Mouse (Mus musculus): ENCODE measurements around the gene Ltn1. TPM values are rescaled to one million over a fixed set of nuclear protein-coding genes. Genes with fewer than 3 reads are reported as not detected.
A peak's percentile ranks its signal among the peaks of the same experiment; 100 is the strongest.

Gene Ltn1
- 10.5 and 12.9 TPM in 2 replicates for total RNA-seq (2014; rRNA removed; ENCODE audit: low replicate concordance)
- 10.8 and 11.2 TPM in 2 replicates for polyA plus RNA-seq (2015; fragmentation: Nextera tagmentation; extraction: Ambion mirVana)

- Histone ChIP-seq H3K4me3 (ENCODE audit: low read depth, low read length) (peak within 1 kb of the TSS; percentile 81), H3K9me3 (replicated peaks; ENCODE audit: control insufficient read depth, low read length) (no peaks in the 10 kb centered on the region), H3K4me1 (ENCODE audit: control insufficient read depth, insufficient read depth) (peaks cover 6% of the 10 kb centered on the region; the same call in 1 of the 2 replicates), H3K9ac (replicated peaks; ENCODE audit: low read depth, low read length) (peak within 1 kb of the TSS; percentile 81), H3K27ac (ENCODE audit: low read depth) (peak within 1 kb of the TSS; percentile 85), H3K4me2 (ENCODE audit: low read depth, low read length) (peak within 1 kb of the TSS; percentile 93), H3K27me3 (ENCODE audit: control insufficient read depth, insufficient read depth, low read length) (no peaks in the 10 kb centered on the region), H3K36me3 (replicated peaks; ENCODE audit: control insufficient read depth, insufficient read depth, low read length) (peaks cover 13% of the 10 kb centered on the region)
- TF ChIP-seq CTCF (IDR thresholded peaks at IDR 0.05; ENCODE audit: low read depth) (no peak), EP300 (IDR thresholded peaks at IDR 0.05; ENCODE audit: low read depth) (no peak)
- under 1% methylated on average over 52 of the region's 56 CpGs for WGBS
- ATAC-seq (ENCODE audit: insufficient read depth, low read depth) (peak; percentile 100), DNase-seq (ENCODE audit: low spot score) (peak; percentile 100)
These were observed at the start of gene Ltn1 for GRCm38 (mm10) chr16:87432033-87432814. Ltn1 (minus strand) TSS chr16:87432612.

GRCm38 (mm10) chr16:87470579-87470978, 38.2 kb upstream of the Ltn1 start:
- TF ChIP-seq EP300 (IDR thresholded peaks at IDR 0.05; ENCODE audit: low read depth) (no peak), CTCF (IDR thresholded peaks at IDR 0.05; ENCODE audit: low read depth) (no peak)
- Histone ChIP-seq H3K4me1 (ENCODE audit: control insufficient read depth, insufficient read depth) (no peaks in the 10 kb centered on the region), H3K36me3 (replicated peaks; ENCODE audit: control insufficient read depth, insufficient read depth, low read length) (peaks cover 83% of the 10 kb centered on the region), H3K9ac (replicated peaks; ENCODE audit: low read depth, low read length) (no peak overlapping the region), H3K9me3 (replicated peaks; ENCODE audit: control insufficient read depth, low read length) (no peaks in the 10 kb centered on the region), H3K27me3 (ENCODE audit: control insufficient read depth, insufficient read depth, low read length) (no peaks in the 10 kb centered on the region), H3K4me2 (ENCODE audit: low read depth, low read length) (no peak overlapping the region), H3K4me3 (ENCODE audit: low read depth, low read length) (no peak overlapping the region), H3K27ac (ENCODE audit: low read depth) (no peak overlapping the region)
- DNase-seq (ENCODE audit: low spot score) (no peak), ATAC-seq (ENCODE audit: insufficient read depth, low read depth) (no peak)
- WGBS, result 79% methylated on average over 4 of the region's 4 CpGs

- H3K36me3 ChIP-seq (replicated peaks; ENCODE audit: control insufficient read depth, insufficient read depth, low read length), result peaks cover 33% of the 10 kb centered on the region
- DNase-seq (ENCODE audit: low spot score) (no peak), ATAC-seq (ENCODE audit: insufficient read depth, low read depth) (no peak)
- TF ChIP-seq CTCF (IDR thresholded peaks at IDR 0.05; ENCODE audit: low read depth) (no peak), EP300 (IDR thresholded peaks at IDR 0.05; ENCODE audit: low read depth) (no peak)
- H3K4me1 ChIP-seq (ENCODE audit: control insufficient read depth, insufficient read depth), result peaks cover 16% of the 10 kb centered on the region
- over 99% methylated on average over 3 of the region's 3 CpGs for WGBS
- H3K27me3 ChIP-seq (ENCODE audit: control insufficient read depth, insufficient read depth, low read length), result no peaks in the 10 kb centered on the region
- H3K9me3 ChIP-seq (replicated peaks; ENCODE audit: control insufficient read depth, low read length), result no peaks in the 10 kb centered on the region
- H3K9ac ChIP-seq (replicated peaks; ENCODE audit: low read depth, low read length), result no peak overlapping the region
- H3K4me2 ChIP-seq (ENCODE audit: low read depth, low read length), result no peak overlapping the region
- no peak overlapping the region for H3K4me3 ChIP-seq (ENCODE audit: low read depth, low read length)
- H3K27ac ChIP-seq (ENCODE audit: low read depth), result no peak overlapping the region
These were observed 26.3 kb upstream of the Ltn1 start for GRCm38 (mm10) chr16:87458752-87459151.

GRCm38 (mm10) chr16:87455180-87455611, 22.8 kb upstream of the Ltn1 start:
- no peak for TF ChIP-seq CTCF (IDR thresholded peaks at IDR 0.05; ENCODE audit: low read depth)
- no peak for TF ChIP-seq EP300 (IDR thresholded peaks at IDR 0.05; ENCODE audit: low read depth)
- peaks cover 16% of the 10 kb centered on the region for H3K4me1 ChIP-seq (ENCODE audit: control insufficient read depth, insufficient read depth)
- peak; percentile 42 for DNase-seq (ENCODE audit: low spot score)
- H3K4me2 ChIP-seq (ENCODE audit: low read depth, low read length), result peak overlapping the region; percentile 90
- peak; percentile 66 for ATAC-seq (ENCODE audit: insufficient read depth, low read depth)
- peak overlapping the region; percentile 86 for H3K4me3 ChIP-seq (ENCODE audit: low read depth, low read length)
- no peaks in the 10 kb centered on the region for H3K27me3 ChIP-seq (ENCODE audit: control insufficient read depth, insufficient read depth, low read length)
- peak overlapping the region; percentile 87 for H3K27ac ChIP-seq (ENCODE audit: low read depth)
- peaks cover 8% of the 10 kb centered on the region; the same call in 1 of the 2 replicates for H3K36me3 ChIP-seq (replicated peaks; ENCODE audit: control insufficient read depth, insufficient read depth, low read length)
- no peaks in the 10 kb centered on the region for H3K9me3 ChIP-seq (replicated peaks; ENCODE audit: control insufficient read depth, low read length)
- under 1% methylated on average over 38 of the region's 38 CpGs for WGBS
- H3K9ac ChIP-seq (replicated peaks; ENCODE audit: low read depth, low read length), result peak overlapping the region; percentile 86

GRCm38 (mm10) chr16:87454419-87455179, 22.2 kb upstream of the Ltn1 start, which contains the start of gene Usp16:
Usp16 (plus strand) TSS chr16:87454703.
- TF ChIP-seq EP300 (IDR thresholded peaks at IDR 0.05; ENCODE audit: low read depth), result peak; percentile 85
- no peak for TF ChIP-seq CTCF (IDR thresholded peaks at IDR 0.05; ENCODE audit: low read depth)
- Histone ChIP-seq H3K36me3 (replicated peaks; ENCODE audit: control insufficient read depth, insufficient read depth, low read length) (peaks cover 4% of the 10 kb centered on the region; the same call in 1 of the 2 replicates), H3K4me3 (ENCODE audit: low read depth, low read length) (peak within 1 kb of the TSS; percentile 86), H3K27me3 (ENCODE audit: control insufficient read depth, insufficient read depth, low read length) (no peaks in the 10 kb centered on the region), H3K9ac (replicated peaks; ENCODE audit: low read depth, low read length) (peak within 1 kb of the TSS; percentile 86), H3K9me3 (replicated peaks; ENCODE audit: control insufficient read depth, low read length) (no peaks in the 10 kb centered on the region), H3K27ac (ENCODE audit: low read depth) (peak within 1 kb of the TSS; percentile 87), H3K4me1 (ENCODE audit: control insufficient read depth, insufficient read depth) (peaks cover 16% of the 10 kb centered on the region), H3K4me2 (ENCODE audit: low read depth, low read length) (peak within 1 kb of the TSS; percentile 90)
- DNase-seq (ENCODE audit: low spot score) (peak; percentile 92), ATAC-seq (ENCODE audit: insufficient read depth, low read depth) (peak; percentile 97)
- WGBS, result 11% methylated on average over 41 of the region's 45 CpGs
